Mouse (Mus musculus) 3T3-L1 (cell line): ENCODE data around the gene P2rx6.

Source experiments
- DNase-seq: peaks from one replicate; pipeline ENCODE4 v3.0.0-alpha.2; 2015; ENCODE audit warnings: low read depth, low spot score

Gene P2rx6

DNA sequence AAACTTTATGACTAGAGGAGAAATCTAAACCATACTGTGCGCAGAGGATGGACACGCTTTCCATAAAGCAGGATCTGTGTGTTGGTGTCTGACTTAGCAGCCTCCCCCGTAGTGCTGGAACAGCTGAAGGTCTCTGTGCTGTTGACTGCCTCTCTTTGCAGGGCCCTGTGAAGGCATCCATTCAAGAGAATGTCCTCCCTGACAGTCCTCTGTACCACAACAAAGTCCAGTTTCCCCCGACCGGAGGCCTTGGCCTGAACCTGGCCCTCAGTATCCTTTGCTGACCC is 64.5 kb downstream of the P2rx6 start:
- no peak for DNase-seq
